Mouse (Mus musculus) erythroblast, embryonic 14.5 days (primary cell): ENCODE results near the gene Rab23. TPM values are rescaled to one million over a fixed set of nuclear protein-coding genes. Genes with fewer than 3 reads are reported as not detected.

Source experiments
- H3K27me3 ChIP-seq: 2 replicates; pipeline ENCODE4 v1.6.1; 2012; ENCODE audit warnings: inconsistent platforms; ENCODE audit not compliant: control insufficient read depth
- H3K36me3 ChIP-seq: 2 replicates; pipeline ENCODE4 v1.6.1; 2012; ENCODE audit warnings: mild to moderate bottlenecking, inconsistent platforms; ENCODE audit not compliant: control insufficient read depth
- H3K4me1 ChIP-seq: 2 replicates; pipeline ENCODE4 v1.6.1; 2012; ENCODE audit warnings: inconsistent platforms; ENCODE audit not compliant: control insufficient read depth
- H3K4me3 ChIP-seq: replicated peaks from 2 replicates; pipeline ENCODE3; 2012; ENCODE audit warnings: moderate library complexity, mild to moderate bottlenecking, inconsistent platforms
- H3K9me3 ChIP-seq: 2 replicates; pipeline ENCODE4 v1.6.1; 2012; ENCODE audit warnings: low read length, inconsistent platforms, mixed read lengths; ENCODE audit not compliant: control insufficient read depth
- GATA1 ChIP-seq: IDR thresholded peaks from 2 replicates; pipeline ENCODE4 v1.6.1; 2012; ENCODE audit warnings: low read length, inconsistent platforms, mixed read lengths
- TAL1 ChIP-seq: IDR thresholded peaks from 3 replicates; pipeline ENCODE4 v1.6.1; 2012; ENCODE audit warnings: low read length, inconsistent platforms, mixed read lengths
- polyA plus RNA-seq: library from polyadenylated mRNA; stranded (reverse); fragments of >175 nt; gene quantifications from 2 replicates; pipeline ENCODE4 v1.2.3, GENCODE M21; 2012

Rab23 gene
- polyA plus RNA-seq, 1 experiment, result 0.07 TPM

DNA sequence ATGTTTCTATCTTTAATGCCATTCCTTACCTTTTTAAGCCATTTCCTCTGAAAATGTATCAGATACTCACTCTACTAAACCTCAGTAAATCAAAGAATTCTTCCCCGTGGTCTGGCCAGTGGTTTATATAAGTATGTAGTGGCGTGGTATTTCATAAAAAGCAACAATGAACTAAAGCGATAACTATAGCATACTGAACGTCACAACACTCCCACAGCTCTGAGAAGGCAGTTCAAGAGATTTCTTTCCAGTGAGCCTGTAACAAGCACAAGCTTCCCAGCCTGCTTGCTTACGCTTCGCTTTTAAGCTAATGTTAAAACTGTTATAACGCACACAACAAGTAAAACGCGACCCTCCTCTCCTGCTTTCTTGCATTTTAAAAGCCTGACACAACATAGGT is 52.4 kb downstream of the Rab23 start:
- H3K9me3 ChIP-seq, result no peaks in the 10 kb centered on the region
- H3K36me3 ChIP-seq, result peaks cover 77% of the 10 kb centered on the region
- H3K4me3 ChIP-seq, result no peak overlapping the region
- H3K4me1 ChIP-seq, result no peaks in the 10 kb centered on the region
- H3K27me3 ChIP-seq, result no peaks in the 10 kb centered on the region
- TF ChIP-seq GATA1 (no peak), TAL1 (no peak)

DNA sequence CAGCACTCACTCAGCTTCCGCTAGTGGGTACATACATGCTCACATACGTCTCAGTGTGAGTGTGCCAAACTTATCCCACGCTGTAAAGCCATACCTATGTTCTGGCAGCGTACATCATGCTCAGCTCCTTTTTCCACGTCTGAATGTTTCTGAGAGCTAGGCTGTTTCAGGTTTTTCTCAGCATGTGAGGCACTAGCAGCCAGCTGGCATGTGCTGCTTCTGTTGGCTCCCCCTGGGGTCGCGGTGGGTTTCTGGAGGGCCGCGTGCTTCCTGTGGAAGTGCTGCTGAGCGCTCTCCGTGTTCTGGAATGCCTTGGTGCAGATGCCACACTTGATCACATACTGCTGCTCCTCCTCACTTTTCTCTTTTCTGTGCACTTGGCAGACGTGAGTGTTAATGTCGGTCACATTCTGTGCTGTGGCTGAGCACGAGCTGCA is 56.5 kb downstream of the Rab23 start:
- Histone ChIP-seq H3K27me3 (no peaks in the 10 kb centered on the region), H3K4me3 (no peak overlapping the region), H3K4me1 (no peaks in the 10 kb centered on the region), H3K36me3 (peaks cover 65% of the 10 kb centered on the region), H3K9me3 (no peaks in the 10 kb centered on the region)
- no peak for TF ChIP-seq TAL1
- TF ChIP-seq GATA1, result no peak

DNA sequence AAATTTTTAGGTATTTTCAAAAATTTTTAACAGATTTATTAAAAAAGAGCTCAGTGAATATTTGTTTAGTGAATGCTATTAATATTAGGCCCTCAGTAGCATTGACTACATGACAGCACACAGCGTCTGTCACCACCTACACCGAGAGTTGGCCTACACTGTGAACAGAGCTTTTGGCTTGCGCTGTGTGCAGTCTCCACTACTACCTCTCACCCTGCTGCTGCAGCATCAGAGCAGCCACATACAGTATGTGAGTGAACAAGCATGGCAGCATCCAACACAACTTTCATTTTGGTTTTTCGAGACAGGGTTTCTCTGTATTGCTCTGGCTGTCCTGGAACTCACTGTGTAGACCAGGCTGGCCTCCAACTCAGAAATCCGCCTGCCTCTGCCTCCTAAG is 64.9 kb downstream of the Rab23 start:
- H3K4me3 ChIP-seq, result no peak overlapping the region
- H3K36me3 ChIP-seq, result peaks cover 32% of the 10 kb centered on the region
- no peaks in the 10 kb centered on the region for H3K9me3 ChIP-seq
- TF ChIP-seq GATA1, result no peak
- H3K27me3 ChIP-seq, result no peaks in the 10 kb centered on the region
- H3K4me1 ChIP-seq, result no peaks in the 10 kb centered on the region

DNA sequence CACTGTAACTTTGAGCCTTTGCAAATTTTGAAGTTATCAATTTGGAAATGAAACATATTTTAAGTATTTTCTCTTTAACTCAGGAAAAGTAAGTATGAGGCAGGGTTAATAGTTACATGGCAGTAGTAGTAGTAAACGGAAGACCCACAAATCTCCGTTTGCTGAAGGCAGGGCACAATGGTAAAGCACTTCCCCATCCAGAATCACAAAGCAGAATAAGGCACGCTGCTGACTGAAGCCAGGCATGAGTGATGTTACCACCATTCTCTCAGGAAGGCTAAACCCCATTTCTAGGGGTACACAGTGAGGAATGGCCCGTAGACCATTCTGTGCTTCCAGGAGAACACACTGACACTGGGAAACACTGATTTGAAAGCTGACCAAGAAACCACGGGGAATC is 68.4 kb downstream of the Rab23 start:
- TF ChIP-seq TAL1 (no peak), GATA1 (no peak)

DNA sequence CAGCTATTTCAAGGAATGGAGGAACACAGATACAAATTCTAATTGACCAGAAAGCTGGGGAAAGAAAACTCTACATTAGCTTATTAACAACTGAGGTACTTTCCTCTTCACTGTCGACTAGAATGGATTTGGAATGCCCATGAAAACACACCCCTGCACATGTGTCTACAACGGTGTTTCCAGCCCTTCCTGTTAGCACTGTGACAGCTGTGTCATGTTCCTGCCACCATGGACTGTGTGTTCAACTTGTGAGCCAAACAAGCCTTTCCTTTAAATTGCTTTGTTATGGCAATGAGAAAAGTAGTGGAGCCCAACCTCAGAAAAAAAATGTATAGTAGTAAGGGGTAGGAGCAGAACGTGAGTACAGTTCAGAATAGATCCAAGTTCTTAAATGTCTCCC is 68.8 kb downstream of the Rab23 start:
- no peak for TF ChIP-seq GATA1
- no peak for TF ChIP-seq TAL1
- Histone ChIP-seq H3K27me3 (no peaks in the 10 kb centered on the region), H3K9me3 (no peaks in the 10 kb centered on the region), H3K36me3 (peaks cover 15% of the 10 kb centered on the region), H3K4me3 (no peak overlapping the region), H3K4me1 (no peaks in the 10 kb centered on the region; the same call in 1 of the 2 replicates)

More for the DNA sequence above, 68.4 kb downstream of the Rab23 start:
- no peaks in the 10 kb centered on the region for H3K27me3 ChIP-seq
- no peaks in the 10 kb centered on the region; the same call in 1 of the 2 replicates for H3K4me1 ChIP-seq
- no peaks in the 10 kb centered on the region for H3K9me3 ChIP-seq
- H3K4me3 ChIP-seq, result no peak overlapping the region
- peaks cover 16% of the 10 kb centered on the region for H3K36me3 ChIP-seq

Other genes with a start within 250 kb of the Rab23 start
- gene Prim2, start 50.1 kb upstream of the Rab23 start, polyA plus RNA-seq, result 0.91 and 1.5 TPM in 2 replicates
- gene Bag2, start 37.9 kb downstream of the Rab23 start, polyA plus RNA-seq, result 1.8 and 2.7 TPM in 2 replicates
- gene Zfp451, start 94.7 kb downstream of the Rab23 start, polyA plus RNA-seq, result 0.13 and 0.28 TPM in 2 replicates
- gene Bend6, start 187.9 kb downstream of the Rab23 start, polyA plus RNA-seq, result not detected in 2 replicates
- 1.3 and 1.5 TPM in 2 replicates for gene Dst, start 188.3 kb downstream of the Rab23 start, polyA plus RNA-seq